Mouse (Mus musculus) spleen, postnatal 10 days (tissue): Measurements from ENCODE around the gene Jtb.

Experiments
- DNase-seq, 2 experiments: peaks; one replicate each; pipeline ENCODE4 v3.0.0; 2021 to 2022; ENCODE audit warnings: low spot score in 2 of 2

Gene Jtb

DNA sequence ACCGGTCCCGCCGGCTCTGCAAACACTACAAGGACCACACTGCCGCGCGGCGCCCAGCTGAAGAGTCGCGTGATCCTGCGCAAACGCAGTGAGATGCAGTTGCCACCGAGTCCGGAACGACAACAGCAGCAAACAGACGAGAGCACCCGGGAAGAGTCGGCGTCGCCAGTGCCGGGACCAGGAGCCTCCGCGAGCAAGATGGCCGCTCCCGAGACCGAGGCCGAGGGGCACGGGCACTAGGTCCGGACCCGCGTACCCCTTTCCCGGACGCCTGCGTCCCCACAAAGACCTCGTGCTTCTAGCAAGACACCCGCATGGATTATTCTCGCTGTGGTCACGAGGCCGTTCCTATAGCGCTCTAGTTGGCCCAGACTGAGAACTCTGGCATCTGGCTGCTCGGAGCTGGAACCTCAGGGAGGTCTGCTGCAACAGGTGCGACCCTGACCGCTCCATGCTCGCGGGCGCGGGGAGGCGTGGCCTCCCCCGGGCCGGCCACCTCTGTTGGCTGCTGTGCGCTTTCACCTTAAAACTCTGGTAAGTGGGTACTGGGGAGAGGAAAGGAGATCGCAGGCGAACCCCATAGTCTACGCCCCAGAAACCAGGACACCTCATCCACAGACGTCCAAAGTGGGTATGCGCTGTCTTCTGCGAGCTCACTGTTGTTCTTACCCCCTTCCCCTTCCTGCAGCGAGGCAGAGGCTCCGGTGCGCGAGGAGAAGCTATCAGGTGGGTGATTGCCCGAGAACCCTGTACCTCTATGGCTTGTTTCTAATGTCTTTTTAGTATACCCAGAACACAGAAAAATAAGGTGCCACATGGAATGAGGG lies at the start of gene Jtb:
TSS of gene Jtb (plus strand) at position 91 of the 827 bp plus-strand sequence.
- DNase-seq: peak; percentile 70 to 90

DNA sequence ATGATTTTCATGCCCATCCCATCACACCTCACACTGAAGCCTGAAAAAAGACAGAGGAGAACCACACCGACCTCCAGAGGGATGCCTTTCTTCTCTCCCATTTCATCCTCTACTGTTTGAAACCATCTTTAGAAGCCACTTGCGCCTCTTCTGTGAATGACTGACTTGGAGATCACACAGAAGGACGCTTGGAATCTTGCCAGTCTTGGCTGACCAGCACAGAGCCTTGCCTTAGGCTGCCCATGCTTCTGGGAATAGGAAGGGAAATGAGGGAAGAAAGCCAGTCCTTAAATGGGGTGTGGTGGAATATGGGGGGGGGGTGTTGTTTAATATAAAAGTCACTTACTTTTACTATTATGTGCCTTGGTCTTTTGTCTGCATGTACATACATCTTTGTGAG lies 47.8 kb upstream of the Jtb start:
- no peak for DNase-seq

DNA sequence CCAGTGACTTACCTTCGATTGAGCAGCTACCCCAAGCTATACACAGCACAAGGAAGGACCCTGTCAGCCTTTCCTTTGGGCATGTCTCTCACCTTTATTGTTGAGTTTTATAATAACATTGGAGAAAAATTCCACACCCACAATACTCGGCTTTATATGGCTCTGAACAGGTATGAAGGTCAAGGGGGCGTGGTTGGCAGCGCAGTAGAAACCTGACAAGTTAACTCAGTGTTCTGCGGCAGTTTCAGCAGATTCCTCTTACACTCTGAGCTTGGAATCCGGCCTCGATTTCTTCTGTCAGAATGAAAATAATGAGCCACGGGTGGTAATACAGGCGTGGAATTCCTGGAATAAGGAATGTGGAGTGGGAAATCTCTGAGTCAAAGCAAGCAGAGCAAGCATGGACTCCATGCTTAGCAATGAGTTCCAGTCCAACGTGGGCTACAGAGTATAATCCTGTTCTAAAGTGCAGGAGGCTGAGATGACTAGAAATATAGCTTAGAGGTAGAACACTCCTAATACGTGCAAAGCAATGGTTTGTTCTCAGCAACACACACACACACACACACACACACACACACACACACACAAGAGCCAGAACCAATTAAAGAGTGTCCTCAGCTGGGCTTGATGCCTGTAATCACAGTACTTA lies 40.4 kb upstream of the Jtb start:
- no peak for DNase-seq

DNA sequence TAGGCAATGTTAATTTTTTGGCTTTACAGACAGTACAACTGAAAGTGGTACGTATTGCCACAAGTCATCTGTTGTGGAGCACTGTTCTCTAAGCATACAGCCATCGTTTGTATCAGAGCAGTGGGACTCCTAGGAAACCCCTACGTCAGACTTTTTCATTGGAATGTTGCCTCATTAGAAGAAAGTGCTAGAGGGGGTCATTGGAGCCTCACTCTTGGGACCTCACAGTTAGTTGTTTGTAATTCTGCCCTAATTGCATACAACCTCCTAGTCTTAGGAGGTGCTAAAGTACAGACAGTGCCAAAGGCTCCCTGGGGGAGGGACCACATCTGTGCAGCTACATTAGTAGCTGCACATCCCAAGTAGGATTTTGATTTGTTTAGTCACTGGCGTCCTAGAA lies 36.6 kb upstream of the Jtb start:
- no peak for DNase-seq

DNA sequence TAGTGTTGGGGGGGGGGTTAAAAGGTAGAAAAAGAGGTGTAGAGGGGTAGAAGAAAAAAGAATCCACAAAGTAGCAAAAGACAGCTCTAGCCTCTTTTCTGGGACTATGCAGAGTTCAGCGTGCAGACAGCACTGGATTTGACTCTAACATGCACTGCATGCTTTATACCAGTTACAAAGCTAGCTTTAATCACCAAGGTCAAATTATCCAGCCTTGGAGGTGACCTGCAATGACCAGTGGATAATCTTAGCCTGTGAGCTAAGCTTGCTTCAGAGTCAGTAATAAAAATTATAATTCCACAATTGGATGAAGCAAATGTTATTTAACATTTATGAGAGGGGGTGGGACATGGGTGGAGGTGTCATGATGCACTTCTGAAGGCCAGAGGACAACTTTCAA lies 35.8 kb upstream of the Jtb start:
- DNase-seq: no peak

DNA sequence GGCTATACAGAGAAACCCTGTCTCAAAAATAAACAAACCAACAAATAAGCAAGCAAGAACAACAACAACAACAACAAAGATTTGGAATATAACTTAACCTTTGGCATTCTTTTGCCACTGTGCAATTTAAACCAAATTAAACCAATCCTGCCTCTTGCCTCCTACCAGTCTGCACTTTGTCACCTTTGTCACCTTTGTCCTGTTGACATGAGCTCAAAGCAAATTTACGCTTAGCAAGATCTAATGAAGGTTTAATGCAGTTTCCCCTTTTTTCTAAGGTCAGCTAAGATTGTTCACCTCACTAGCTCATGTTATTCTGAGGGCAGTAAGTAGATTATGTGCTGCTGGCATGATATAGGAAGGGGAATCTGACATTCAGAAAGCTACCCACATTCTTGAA lies 33.8 kb upstream of the Jtb start:
- no peak for DNase-seq

DNA sequence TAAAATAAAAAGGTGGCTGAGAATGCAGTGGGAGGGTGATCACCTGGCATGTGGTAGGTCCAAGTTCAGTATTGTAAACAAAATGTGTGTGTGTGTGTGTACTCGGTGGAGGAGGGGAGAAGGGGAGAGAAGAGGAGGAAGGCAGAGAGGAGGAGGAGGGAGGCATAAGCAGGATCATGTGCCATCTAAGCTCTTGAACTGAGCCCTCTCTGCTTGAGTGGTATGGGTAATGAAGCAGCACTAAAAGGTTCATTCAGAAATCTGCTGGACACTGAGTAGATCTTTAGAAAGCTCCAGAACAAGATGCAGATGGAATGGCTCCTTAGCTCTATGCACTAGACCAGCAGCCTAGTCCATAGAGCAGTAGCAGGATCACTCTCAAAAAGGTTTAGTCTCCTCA lies 28.5 kb upstream of the Jtb start:
- no peak for DNase-seq

DNA sequence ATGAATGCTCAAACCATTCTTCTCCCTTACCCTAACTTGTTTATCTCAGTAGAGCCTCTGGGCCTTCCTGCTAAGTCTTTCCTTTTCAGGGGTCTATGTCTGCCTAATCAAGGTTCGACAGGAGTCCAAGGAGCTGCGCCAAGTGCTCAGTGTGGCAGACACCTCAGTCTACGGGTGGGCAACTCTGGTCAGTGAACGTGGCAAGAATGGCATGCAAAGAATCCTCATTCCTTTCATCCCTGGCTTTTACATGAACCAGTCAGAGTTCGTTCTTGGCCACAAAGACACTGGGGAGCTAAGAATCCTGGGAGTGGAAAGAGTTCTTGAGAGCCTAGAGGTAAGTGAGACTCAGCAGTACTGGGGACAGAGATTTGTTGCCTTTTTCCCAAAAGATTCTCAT lies 27.8 kb upstream of the Jtb start:
- no peak for DNase-seq

DNA sequence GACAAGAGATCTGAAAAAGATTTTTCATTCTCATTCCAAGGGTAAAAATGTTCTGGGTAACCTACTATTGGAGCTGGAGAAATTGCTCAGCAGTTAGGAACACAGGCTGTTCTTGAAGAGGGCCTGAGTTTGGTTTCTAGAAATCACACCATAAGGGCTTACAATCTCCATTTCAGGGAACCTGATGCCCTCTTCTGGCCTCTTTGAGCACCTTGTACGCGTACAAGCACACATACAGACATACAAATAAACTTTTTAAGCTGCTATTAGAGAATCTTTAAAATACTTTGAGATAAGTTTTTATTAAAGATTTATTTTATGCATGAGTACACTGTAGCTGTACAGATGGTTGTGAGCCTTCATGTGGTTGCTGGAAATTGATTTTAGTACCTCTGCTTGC lies 26.8 kb upstream of the Jtb start:
- no peak for DNase-seq

DNA sequence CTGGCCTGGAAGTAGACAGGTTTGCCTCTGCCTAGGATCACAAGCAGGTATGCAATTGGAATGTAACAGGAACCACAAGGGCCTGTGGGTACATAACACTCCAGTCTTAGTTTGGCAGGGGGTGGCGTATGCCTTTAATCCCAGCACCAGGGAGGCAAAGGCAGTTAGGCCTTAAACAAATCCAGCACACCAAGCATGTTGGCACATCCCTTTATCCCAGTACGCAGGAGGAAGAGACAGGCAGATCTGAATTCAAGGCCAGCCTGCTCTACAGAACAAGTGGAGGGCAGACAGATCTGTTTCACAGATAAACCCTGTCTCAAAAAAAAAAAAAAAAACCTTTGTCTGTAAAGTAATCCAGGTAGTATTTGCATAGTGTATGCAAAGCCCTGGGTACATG lies 22.7 kb upstream of the Jtb start:
- DNase-seq: no peak

DNA sequence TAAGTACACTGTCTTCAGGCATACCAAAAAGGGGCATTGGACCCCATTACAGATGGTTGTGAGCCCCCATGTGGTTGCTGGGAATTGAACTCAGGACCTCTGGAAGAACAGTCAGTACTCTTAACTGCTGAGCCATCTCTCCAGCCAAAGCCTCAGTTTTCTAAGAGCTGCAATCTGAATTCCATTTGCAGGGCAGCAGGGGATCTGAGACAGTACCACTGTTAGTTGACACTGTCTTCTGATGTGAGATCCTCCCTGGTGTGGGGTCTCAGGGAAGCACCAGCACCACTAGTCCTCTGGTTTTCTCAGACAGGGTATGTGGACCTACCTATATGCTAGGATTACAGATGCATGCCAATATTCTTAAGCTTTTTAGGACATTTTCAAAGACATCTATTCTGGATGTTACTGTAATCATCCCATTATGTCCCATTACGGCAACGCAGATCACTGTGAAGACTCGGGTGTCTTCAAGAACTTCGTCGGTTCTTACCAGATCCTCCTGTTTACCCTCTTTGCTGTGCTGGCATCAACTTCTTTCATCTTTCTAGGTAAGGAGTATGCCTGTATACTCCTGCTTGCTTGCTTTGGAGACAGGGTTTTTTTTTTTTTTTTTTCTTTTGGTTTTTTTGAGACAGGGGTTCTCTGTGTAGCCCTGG lies 21.4 kb upstream of the Jtb start:
- no peak for DNase-seq

DNA sequence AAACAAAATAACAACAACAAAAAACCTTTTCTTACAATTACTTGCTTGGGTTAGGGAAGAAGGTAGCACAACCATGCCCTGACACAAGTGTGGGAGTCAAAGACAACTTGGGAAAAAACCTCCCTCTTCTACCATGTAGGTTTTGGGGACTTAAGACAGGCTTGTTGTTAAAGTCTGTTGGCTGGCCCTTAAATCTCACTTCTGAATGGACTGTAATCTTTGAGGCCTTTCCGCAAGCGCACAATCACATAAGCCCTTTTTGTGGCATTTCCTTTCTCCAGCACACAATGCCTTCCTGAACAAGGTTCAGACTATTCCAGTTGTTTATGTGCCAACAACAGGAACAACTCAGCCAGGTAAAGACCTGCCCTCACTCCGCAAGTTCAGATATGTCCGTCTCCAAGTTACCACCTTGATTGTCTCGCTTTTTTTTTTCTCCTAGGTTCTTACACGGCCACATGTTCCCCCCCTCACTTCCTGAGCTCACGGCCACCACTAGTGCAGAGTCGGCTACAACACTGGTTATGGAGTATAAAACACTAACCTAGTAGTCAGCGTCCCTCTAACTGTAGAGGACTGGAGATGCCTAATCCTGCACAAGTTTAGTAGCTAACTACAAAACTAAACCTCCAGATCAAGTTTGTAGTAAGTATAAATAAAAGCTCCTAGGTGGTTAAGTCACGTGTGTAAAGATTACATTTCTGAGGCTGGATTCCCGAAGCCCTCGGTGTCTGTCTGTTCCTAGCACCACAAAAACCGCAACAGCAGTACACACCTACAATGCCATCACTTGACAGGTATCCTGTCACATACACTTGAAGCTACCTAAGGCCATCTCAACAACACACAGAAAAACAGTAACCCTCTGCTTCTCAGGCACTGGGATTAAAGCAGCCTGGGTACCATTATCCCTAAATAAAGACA lies 19.7 kb upstream of the Jtb start:
- DNase-seq: no peak

DNA sequence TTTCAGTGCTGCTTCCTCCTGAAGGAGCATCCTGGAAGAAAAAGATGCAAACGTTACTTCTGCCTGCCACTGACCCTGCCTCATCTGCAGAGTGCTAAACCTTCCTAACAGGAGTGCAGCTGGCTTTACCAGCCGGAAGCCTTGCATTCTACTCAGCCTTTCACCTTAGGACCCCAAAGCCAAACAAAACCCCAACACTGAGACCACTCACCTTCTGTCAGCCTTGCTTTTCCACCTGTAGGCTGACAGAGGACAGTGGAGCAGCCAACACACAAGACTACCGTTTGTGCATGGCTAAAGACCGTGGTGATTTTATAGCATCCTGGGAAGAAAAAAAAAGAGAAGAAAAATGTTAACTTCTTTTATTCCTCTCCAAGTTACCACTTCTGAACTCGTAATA lies 18.7 kb upstream of the Jtb start:
- DNase-seq: no peak

DNA sequence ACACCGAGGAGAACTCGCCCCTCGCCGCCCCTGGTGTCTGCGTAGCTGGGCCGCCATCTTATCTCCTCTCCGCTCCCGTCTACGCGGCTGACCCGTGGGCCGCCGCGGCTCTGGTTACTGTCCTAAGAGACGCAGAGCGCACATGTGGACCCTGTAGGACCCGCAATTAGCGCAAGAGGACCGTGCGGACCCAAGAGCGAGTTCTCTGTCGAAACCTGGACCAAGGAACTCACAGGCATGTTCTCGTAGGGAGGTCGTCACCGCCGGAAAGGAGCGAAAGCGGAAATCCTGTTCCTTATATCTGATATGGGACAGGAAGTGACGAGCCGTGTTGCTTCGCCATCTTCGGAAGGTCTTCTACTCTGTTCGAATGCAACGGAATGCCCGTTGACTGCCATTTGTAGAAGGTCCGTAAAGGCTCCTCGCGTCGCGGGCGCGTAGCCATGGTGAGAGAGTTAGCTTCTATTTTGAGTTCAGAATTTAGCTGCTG lies 18.0 kb upstream of the Jtb start, which contains the start of the genes Rps27 and Rab13:
TSS of gene Rps27 (minus strand) at position 275 of the 490 bp plus-strand sequence.
TSS of gene Rab13 (plus strand) at position 319 of the 490 bp plus-strand sequence.
- DNase-seq: peak; percentile 87 to 90

DNA sequence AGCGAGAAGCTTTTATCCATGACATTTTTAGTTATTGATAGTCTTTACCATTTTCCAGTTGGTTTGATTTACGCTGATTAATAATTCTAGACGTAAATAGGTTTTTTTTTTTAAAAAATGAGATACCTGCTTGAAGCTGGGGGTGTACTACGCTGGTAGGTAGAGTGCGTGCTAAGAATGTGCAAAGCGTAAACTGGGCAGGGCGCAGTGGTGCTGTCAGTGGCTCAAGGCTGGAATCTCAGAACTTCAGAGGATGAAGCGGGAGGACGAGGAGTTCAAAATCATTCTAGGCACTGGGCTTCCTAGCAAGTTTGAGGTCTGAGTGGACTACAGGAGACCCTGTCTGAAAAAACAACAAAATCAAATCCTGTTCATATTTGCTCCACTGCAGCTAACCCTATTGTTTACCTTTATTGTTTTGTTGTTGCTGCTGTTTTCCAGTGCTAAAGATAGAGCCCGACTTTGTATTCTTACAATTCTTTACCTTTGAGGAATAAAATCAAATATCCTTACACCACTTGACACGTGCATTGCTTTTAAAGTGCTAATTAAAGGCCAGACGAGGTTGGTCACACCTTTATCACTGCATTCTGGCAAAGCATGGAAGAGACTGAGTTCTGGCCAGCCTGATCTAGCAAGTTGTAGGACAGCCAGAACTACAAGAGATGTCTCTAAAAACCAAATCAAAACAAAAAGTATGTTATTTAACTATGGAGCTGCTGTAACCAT lies 17.3 kb upstream of the Jtb start:
- DNase-seq: no peak

DNA sequence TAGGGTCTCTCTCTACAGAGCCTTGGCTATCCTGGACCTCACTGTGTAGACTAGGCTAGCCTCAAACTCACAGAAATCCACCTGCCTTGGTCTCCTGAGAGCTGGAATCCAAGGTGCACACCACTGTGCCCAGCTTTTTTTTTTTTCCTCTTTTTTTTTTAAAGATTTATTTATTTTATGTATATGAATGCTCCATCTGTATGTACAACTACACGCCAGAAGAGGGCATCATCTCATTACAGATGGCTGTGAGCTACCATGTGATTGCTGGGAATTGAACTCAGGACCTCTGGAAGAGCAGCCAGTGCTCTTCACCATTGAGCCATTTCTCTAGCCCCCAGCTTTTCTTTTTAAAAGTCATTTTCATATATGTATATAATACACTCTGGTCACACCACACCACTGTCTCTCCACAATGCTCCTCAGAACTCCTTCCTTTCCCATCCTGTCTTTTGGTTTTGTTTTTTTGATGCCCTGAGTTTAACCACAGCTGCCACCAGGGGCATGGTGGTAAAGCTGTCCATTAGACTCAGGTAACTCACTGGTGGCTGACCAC lies 15.5 kb upstream of the Jtb start:
- DNase-seq: no peak

DNA sequence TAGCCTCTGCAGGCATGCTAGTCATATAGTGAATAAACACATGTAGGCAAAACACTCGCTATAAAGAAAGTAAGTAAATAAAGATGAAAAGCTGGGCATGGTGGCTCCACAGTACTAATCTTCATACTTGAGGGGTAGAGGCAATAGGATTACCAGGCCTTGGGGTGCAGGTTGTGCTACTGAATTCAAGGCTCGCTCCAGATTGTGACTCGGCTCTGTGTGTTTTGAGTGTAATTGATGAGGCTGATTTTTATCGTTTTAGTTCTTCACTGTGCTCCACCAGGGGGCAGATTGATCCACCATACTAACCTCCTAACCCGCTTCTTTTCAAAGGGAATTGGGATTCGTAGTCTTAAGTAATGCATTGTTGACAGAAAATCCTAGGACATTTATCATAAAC lies 11.3 kb upstream of the Jtb start:
- peak in 1 of 2 experiments; percentile 64 for DNase-seq

DNA sequence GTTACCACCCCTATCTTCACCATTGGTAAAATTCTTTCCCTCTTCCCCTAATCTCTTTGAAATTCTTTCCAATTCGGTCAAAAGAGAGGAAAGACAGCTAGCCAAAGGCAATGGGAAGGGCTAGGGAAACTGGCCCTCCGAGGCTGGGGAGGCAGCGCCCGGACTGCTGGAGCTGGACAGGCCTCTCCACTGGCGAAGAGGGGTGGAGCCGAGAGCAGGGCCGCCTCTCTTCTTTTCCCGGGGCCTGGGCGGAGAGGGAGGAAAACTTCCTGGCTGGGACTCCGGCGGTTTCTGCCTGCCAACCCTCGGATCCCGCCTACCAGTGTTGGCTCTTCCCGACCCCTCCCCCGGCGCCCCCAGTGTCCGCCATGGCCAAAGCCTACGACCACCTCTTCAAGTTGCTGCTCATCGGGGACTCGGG lies 10.9 kb upstream of the Jtb start:
- peak; percentile 37 to 51 for DNase-seq

DNA sequence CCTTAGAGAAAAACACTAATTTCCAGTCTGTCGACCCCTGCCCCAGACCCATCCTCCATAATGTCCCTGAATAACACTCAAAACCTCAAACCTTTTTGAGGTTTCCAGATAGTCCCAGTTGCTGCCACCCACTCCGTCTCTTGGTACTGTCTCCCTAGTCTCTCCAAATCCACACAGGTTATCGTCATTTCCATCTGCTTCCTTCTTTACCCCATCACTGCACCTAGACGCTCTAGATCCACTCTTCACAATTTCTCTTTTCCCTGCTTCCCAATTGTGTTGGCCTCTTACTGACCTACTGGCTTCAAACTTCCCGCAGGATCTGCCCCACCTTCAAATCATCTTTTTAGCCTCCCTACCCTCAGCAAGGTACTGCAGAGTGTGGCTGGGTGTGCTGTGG lies 10.3 kb upstream of the Jtb start:
- no peak for DNase-seq

DNA sequence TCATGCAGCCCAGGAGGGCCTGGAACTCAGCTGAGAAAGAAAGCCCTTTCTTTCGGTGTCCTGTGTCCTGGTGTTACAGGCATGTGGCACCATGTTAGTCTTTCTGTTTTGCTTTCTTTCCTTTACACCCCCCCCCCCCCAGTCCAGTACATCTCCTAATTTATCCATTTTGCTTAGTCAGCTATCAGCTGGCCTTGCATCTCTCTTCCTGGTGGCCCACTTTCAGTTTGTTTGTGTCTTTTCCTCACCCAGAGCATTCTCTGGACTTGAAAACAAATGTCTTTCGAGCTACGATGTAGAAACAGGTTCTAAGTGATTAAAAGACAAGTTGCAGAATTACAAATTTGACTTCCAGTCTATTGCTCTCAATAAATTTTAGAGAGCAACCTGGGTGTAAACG lies 8.9 kb upstream of the Jtb start:
- no peak for DNase-seq
